11 mouse cellular contexts compared by ENCODE assay signal in the genomic region with DNA sequence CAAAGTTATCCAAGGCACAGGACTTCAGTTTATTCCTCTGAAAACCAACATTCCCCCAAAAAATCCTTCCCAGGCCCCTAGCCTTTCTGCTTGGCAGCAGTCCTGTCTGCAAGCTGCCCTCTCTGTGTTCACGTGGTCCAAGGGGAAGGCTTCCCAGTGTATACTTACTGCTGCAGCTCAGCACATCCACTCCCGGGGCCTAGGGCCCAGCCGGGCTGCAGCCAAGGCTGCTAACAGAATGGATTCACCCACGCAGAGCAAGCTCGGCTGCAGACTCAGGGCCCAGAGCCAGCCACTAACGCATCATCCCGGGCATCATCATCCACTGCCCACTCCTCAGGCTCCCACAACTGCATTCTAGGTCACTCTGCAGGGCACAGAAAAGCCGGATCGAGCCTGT. TPM values are rescaled to one million over a fixed set of nuclear protein-coding genes. Genes with fewer than 3 reads are reported as not detected.
DNase-seq lines count a peak whose midpoint lies in the region; ATAC-seq and TF ChIP-seq lines count a peak whose summit lies in the region.
"Had no signal": no experiment of that assay in that cellular context is flagged by ENCODE, and none has a peak within 500 bp of the region (broad histone marks: within the 10 kb centered on the region; RNA-seq: fewer than 3 reads in every experiment).

No protein-coding gene starts in this region.

- no peak for ATAC-seq in cerebellum, adult (ENCODE audit: insufficient number of reproducible peaks, low FRiP score, low TSS enrichment)
- no peak for ATAC-seq in midbrain, embryonic 11.5 days (ENCODE audit: low FRiP score)
- ATAC-seq in stomach, embryonic 15.5 days (ENCODE audit: insufficient read depth, low FRiP score, low read depth): peak; percentile 43; the same call in 1 of the 2 replicates
- no peak for ATAC-seq in liver, postnatal 0 days

- H3K4me1 ChIP-seq in midbrain, embryonic 10.5 days: peaks cover 63% of the 10 kb centered on the region
- peaks cover 26% of the 10 kb centered on the region for H3K4me1 ChIP-seq in midbrain, embryonic 11.5 days (ENCODE audit: control insufficient read depth, insufficient read depth, low read length)
- H3K4me1 ChIP-seq in limb, embryonic 10.5 days: peaks cover 71% of the 10 kb centered on the region
- peaks cover 7% of the 10 kb centered on the region; the same call in 1 of the 2 replicates for H3K4me1 ChIP-seq in stomach, embryonic 15.5 days
- no peaks in the 10 kb centered on the region for H3K4me1 ChIP-seq in liver, postnatal 0 days (ENCODE audit: insufficient read depth)
- H3K4me1 ChIP-seq: liver, embryonic 15.5 days had no signal

- 70% methylated on average over 9 of the region's 9 CpGs for WGBS in midbrain, embryonic 10.5 days
- 65% methylated on average over 9 of the region's 9 CpGs for WGBS in midbrain, embryonic 11.5 days
- 72% methylated on average over 9 of the region's 9 CpGs for WGBS in limb, embryonic 10.5 days
- WGBS in stomach, embryonic 15.5 days: 62% methylated on average over 9 of the region's 9 CpGs
- WGBS in liver, postnatal 0 days (ENCODE audit: insufficient replicate concordance): 80% methylated on average over 9 of the region's 9 CpGs

- peak overlapping the region; percentile 60; the same call in 1 of the 2 replicates for H3K27ac ChIP-seq in midbrain, embryonic 10.5 days (replicated peaks)
- no peak overlapping the region for H3K27ac ChIP-seq in midbrain, embryonic 11.5 days (ENCODE audit: low read depth, low read length)
- H3K27ac ChIP-seq in limb, embryonic 10.5 days: peak overlapping the region; percentile 87
- no peak overlapping the region for H3K27ac ChIP-seq in stomach, embryonic 15.5 days
- H3K27ac ChIP-seq in liver, postnatal 0 days (ENCODE audit: low read depth): no peak overlapping the region
- H3K27ac ChIP-seq: liver, embryonic 15.5 days had no signal

- H3K9me3 ChIP-seq in midbrain, embryonic 10.5 days (replicated peaks): no peaks in the 10 kb centered on the region
- H3K9me3 ChIP-seq in midbrain, embryonic 11.5 days (ENCODE audit: control insufficient read depth, low read length): no peaks in the 10 kb centered on the region
- no peaks in the 10 kb centered on the region for H3K9me3 ChIP-seq in limb, embryonic 10.5 days (replicated peaks)
- H3K9me3 ChIP-seq in stomach, embryonic 15.5 days: no peaks in the 10 kb centered on the region
- no peaks in the 10 kb centered on the region for H3K9me3 ChIP-seq in liver, postnatal 0 days (ENCODE audit: low read length)
- H3K9me3 ChIP-seq: liver, embryonic 15.5 days had no signal

- peaks cover 36% of the 10 kb centered on the region for H3K27me3 ChIP-seq in midbrain, embryonic 10.5 days (ENCODE audit: low read depth, poor library complexity, severe bottlenecking)
- H3K27me3 ChIP-seq in midbrain, embryonic 11.5 days (ENCODE audit: control insufficient read depth, insufficient read depth, low read length): no peaks in the 10 kb centered on the region
- H3K27me3 ChIP-seq in limb, embryonic 10.5 days (ENCODE audit: low read depth, poor library complexity, severe bottlenecking): peaks cover 40% of the 10 kb centered on the region
- 0 out of 2 replicates have a peak, but pooled peaks cover 7% of the 10 kb centered on the region for H3K27me3 ChIP-seq in stomach, embryonic 15.5 days (replicated peaks)
- H3K27me3 ChIP-seq in liver, postnatal 0 days (ENCODE audit: insufficient read depth, low read length): peaks cover 2% of the 10 kb centered on the region; the same call in 1 of the 2 replicates

- H3K4me3 ChIP-seq in midbrain, embryonic 10.5 days: no peak overlapping the region
- no peak overlapping the region for H3K4me3 ChIP-seq in midbrain, embryonic 11.5 days (ENCODE audit: low read depth, low read length)
- H3K4me3 ChIP-seq in limb, embryonic 10.5 days: no peak overlapping the region
- no peak overlapping the region for H3K4me3 ChIP-seq in stomach, embryonic 15.5 days (replicated peaks)
- no peak overlapping the region for H3K4me3 ChIP-seq in liver, postnatal 0 days (ENCODE audit: low read depth, low read length)
- H3K4me3 ChIP-seq: liver, embryonic 15.5 days; myocyte had no signal

- TF ChIP-seq CTCF in liver, postnatal 0 days (IDR thresholded peaks at IDR 0.05; ENCODE audit: low read depth): no peak

- no peak overlapping the region for H3K4me2 ChIP-seq in midbrain, embryonic 11.5 days
- no peak overlapping the region for H3K4me2 ChIP-seq in stomach, embryonic 15.5 days
- no peak overlapping the region for H3K4me2 ChIP-seq in liver, postnatal 0 days (ENCODE audit: low read depth, low read length)
- H3K4me2 ChIP-seq: liver, embryonic 15.5 days had no signal

- H3K36me3 ChIP-seq in midbrain, embryonic 10.5 days: no peaks in the 10 kb centered on the region
- no peaks in the 10 kb centered on the region for H3K36me3 ChIP-seq in midbrain, embryonic 11.5 days (ENCODE audit: control insufficient read depth, insufficient read depth, low read length)
- no peaks in the 10 kb centered on the region for H3K36me3 ChIP-seq in limb, embryonic 10.5 days
- no peaks in the 10 kb centered on the region for H3K36me3 ChIP-seq in stomach, embryonic 15.5 days
- H3K36me3 ChIP-seq in liver, postnatal 0 days (replicated peaks; ENCODE audit: insufficient read depth, low read length): no peaks in the 10 kb centered on the region
- H3K36me3 ChIP-seq: liver, embryonic 15.5 days had no signal

- no peak for TF ChIP-seq EP300 in liver, postnatal 0 days (IDR thresholded peaks at IDR 0.05; ENCODE audit: low read depth)

- no peak overlapping the region for H3K9ac ChIP-seq in midbrain, embryonic 11.5 days (ENCODE audit: low read length)
- H3K9ac ChIP-seq in stomach, embryonic 15.5 days: no peak overlapping the region
- no peak overlapping the region for H3K9ac ChIP-seq in liver, postnatal 0 days (replicated peaks)
- H3K9ac ChIP-seq: liver, embryonic 15.5 days had no signal

- peak; percentile 45 to 51 for DNase-seq in cerebellum, postnatal 14 days
- DNase-seq in midbrain, embryonic 10.5 days (ENCODE audit: low spot score): no peak
- DNase-seq in midbrain, embryonic 11.5 days (ENCODE audit: low spot score, missing footprints): no peak
- no peak for DNase-seq in limb, embryonic 10.5 days (ENCODE audit: low spot score)
- no peak for DNase-seq in layer of hippocampus, postnatal 36 days
- no peak for DNase-seq in liver, postnatal 0 days
- DNase-seq: kidney, postnatal 25 days had no signal

RNA-seq across cellular contexts. Expression of gene Ebf3, which starts 46.8 kb away (rescaled TPM):
- 3.2 and 5.4 TPM in 2 replicates for polyA plus RNA-seq in midbrain, embryonic 10.5 days (2016; fragmentation: Nextera tagmentation; extraction: Ambion mirVana)
- 11.2 and 12.7 TPM in 2 replicates for polyA plus RNA-seq in midbrain, embryonic 11.5 days (2014; fragmentation: Nextera tagmentation; extraction: Ambion mirVana)
- polyA plus RNA-seq in limb, embryonic 10.5 days (2016; fragmentation: Nextera tagmentation; extraction: Ambion mirVana): 3.1 and 6.3 TPM in 2 replicates
- 1.5 TPM in 2 replicates for polyA plus RNA-seq in stomach, embryonic 15.5 days (2015; fragmentation: Nextera tagmentation; extraction: Ambion mirVana)
- total RNA-seq in layer of hippocampus, postnatal 36 days (2021): under 1 TPM; 0.38 to 0.60 TPM
- polyA plus RNA-seq in liver, postnatal 0 days (2015; fragmentation: Nextera tagmentation; extraction: Ambion mirVana): 0.05 TPM in 1 of 2 replicates, not detected in the other

Comparison
In these comparisons a context has a peak if more than half of its experiments do, and no peak if none do; other contexts are left out.
1. H3K27ac ChIP-seq: peak in midbrain, embryonic 10.5 days (single experiment) and limb, embryonic 10.5 days (single experiment); none in midbrain, embryonic 11.5 days (single experiment), stomach, embryonic 15.5 days (single experiment) and liver, postnatal 0 days (single experiment).
2. DNase-seq: peak in cerebellum, postnatal 14 days (2 of 2); none in midbrain, embryonic 10.5 days (single experiment), midbrain, embryonic 11.5 days (single experiment), limb, embryonic 10.5 days (single experiment), layer of hippocampus, postnatal 36 days (0 of 2) and liver, postnatal 0 days (single experiment).